Mouse (Mus musculus): ENCODE measurements around the gene 4933406M09Rik. TPM values are rescaled to one million over a fixed set of nuclear protein-coding genes. Genes with fewer than 3 reads are reported as not detected.

4933406M09Rik gene
- total and polyA plus RNA-seq, 2 experiments from 2014 or later, result not detected

GRCm38 (mm10) chr1:134353326-134353725, 32.4 kb upstream of the 4933406M09Rik start:
- no peak for TF ChIP-seq CTCF (IDR thresholded peaks at IDR 0.05)
- no peak for DNase-seq (ENCODE audit: low spot score)
- H3K4me3 ChIP-seq (ENCODE audit: low read depth, low read length), result no peak overlapping the region
- H3K4me1 ChIP-seq (ENCODE audit: insufficient read depth, low read length), result no peaks in the 10 kb centered on the region
- no peak overlapping the region for H3K27ac ChIP-seq (ENCODE audit: low read depth, low read length)
- no peak overlapping the region for H3K4me2 ChIP-seq (ENCODE audit: low read depth, low read length, poor library complexity, severe bottlenecking)
- no peak overlapping the region for H3K9ac ChIP-seq (replicated peaks; ENCODE audit: low read length, poor library complexity, severe bottlenecking)
- H3K9me3 ChIP-seq (ENCODE audit: low read length), result no peaks in the 10 kb centered on the region
- peaks cover 63% of the 10 kb centered on the region for H3K36me3 ChIP-seq (ENCODE audit: insufficient read depth, low read length)
- 91% methylated on average over 2 of the region's 2 CpGs for WGBS
- no peaks in the 10 kb centered on the region for H3K27me3 ChIP-seq (ENCODE audit: insufficient read depth, low read length)
- no peak for ATAC-seq (ENCODE audit: low FRiP score)

GRCm38 (mm10) chr1:134357461-134357860, 28.3 kb upstream of the 4933406M09Rik start:
- no peak overlapping the region for H3K4me2 ChIP-seq (ENCODE audit: low read depth, low read length, poor library complexity, severe bottlenecking)
- H3K4me3 ChIP-seq (ENCODE audit: low read depth, low read length), result no peak overlapping the region
- TF ChIP-seq CTCF (IDR thresholded peaks at IDR 0.05), result no peak
- peaks cover 44% of the 10 kb centered on the region for H3K36me3 ChIP-seq (ENCODE audit: insufficient read depth, low read length)
- H3K9ac ChIP-seq (replicated peaks; ENCODE audit: low read length, poor library complexity, severe bottlenecking), result no peak overlapping the region
- DNase-seq (ENCODE audit: low spot score) (no peak), ATAC-seq (ENCODE audit: low FRiP score) (no peak)
- no peaks in the 10 kb centered on the region for H3K4me1 ChIP-seq (ENCODE audit: insufficient read depth, low read length)
- H3K9me3 ChIP-seq (ENCODE audit: low read length), result no peaks in the 10 kb centered on the region
- H3K27me3 ChIP-seq (ENCODE audit: insufficient read depth, low read length), result no peaks in the 10 kb centered on the region
- 94% methylated on average over 4 of the region's 4 CpGs for WGBS
- no peak overlapping the region for H3K27ac ChIP-seq (ENCODE audit: low read depth, low read length)

- H3K27me3 ChIP-seq (ENCODE audit: insufficient read depth, low read length), result no peaks in the 10 kb centered on the region
- TF ChIP-seq CTCF (IDR thresholded peaks at IDR 0.05), result no peak
- 82% methylated on average over 7 of the region's 7 CpGs for WGBS
Measured at GRCm38 (mm10) chr1:134360656-134361055, 25.1 kb upstream of the 4933406M09Rik start.

GRCm38 (mm10) chr1:134361195-134361856, 24.4 kb upstream of the 4933406M09Rik start:
- ATAC-seq (ENCODE audit: low FRiP score) (peak; percentile 77), DNase-seq (ENCODE audit: low spot score) (no peak)
- Histone ChIP-seq H3K4me2 (ENCODE audit: low read depth, low read length, poor library complexity, severe bottlenecking) (peak overlapping the region; percentile 44), H3K36me3 (ENCODE audit: insufficient read depth, low read length) (peaks cover 13% of the 10 kb centered on the region), H3K9ac (replicated peaks; ENCODE audit: low read length, poor library complexity, severe bottlenecking) (peak overlapping the region; percentile 93), H3K27me3 (ENCODE audit: insufficient read depth, low read length) (no peaks in the 10 kb centered on the region), H3K4me3 (ENCODE audit: low read depth, low read length) (peak overlapping the region; percentile 90), H3K27ac (ENCODE audit: low read depth, low read length) (peak overlapping the region; percentile 80), H3K9me3 (ENCODE audit: low read length) (no peaks in the 10 kb centered on the region), H3K4me1 (ENCODE audit: insufficient read depth, low read length) (no peaks in the 10 kb centered on the region)
- WGBS, result 2% methylated on average over 30 of the region's 44 CpGs
- no peak for TF ChIP-seq CTCF (IDR thresholded peaks at IDR 0.05)

More at GRCm38 (mm10) chr1:134360656-134361055, 25.1 kb upstream of the 4933406M09Rik start:
- ATAC-seq (ENCODE audit: low FRiP score) (no peak), DNase-seq (ENCODE audit: low spot score) (no peak)
- Histone ChIP-seq H3K9me3 (ENCODE audit: low read length) (no peaks in the 10 kb centered on the region), H3K27ac (ENCODE audit: low read depth, low read length) (no peak overlapping the region), H3K36me3 (ENCODE audit: insufficient read depth, low read length) (peaks cover 20% of the 10 kb centered on the region), H3K4me3 (ENCODE audit: low read depth, low read length) (peak overlapping the region; percentile 90), H3K9ac (replicated peaks; ENCODE audit: low read length, poor library complexity, severe bottlenecking) (no peak overlapping the region), H3K4me1 (ENCODE audit: insufficient read depth, low read length) (no peaks in the 10 kb centered on the region), H3K4me2 (ENCODE audit: low read depth, low read length, poor library complexity, severe bottlenecking) (peak overlapping the region; percentile 44)

GRCm38 (mm10) chr1:134361857-134362212, 23.9 kb upstream of the 4933406M09Rik start, which contains the start of gene Tmem183a:
Tmem183a (minus strand) TSS chr1:134361979.
- H3K4me1 ChIP-seq (ENCODE audit: insufficient read depth, low read length), result no peaks in the 10 kb centered on the region
- peak within 1 kb of the TSS; percentile 53 for H3K4me2 ChIP-seq (ENCODE audit: low read depth, low read length, poor library complexity, severe bottlenecking)
- no peaks in the 10 kb centered on the region for H3K27me3 ChIP-seq (ENCODE audit: insufficient read depth, low read length)
- WGBS, result 0% methylated on average over 37 of the region's 38 CpGs
- H3K4me3 ChIP-seq (ENCODE audit: low read depth, low read length), result peak within 1 kb of the TSS; percentile 90
- H3K36me3 ChIP-seq (ENCODE audit: insufficient read depth, low read length), result peaks cover 13% of the 10 kb centered on the region
- DNase-seq (ENCODE audit: low spot score), result peak; percentile 97
- no peak for TF ChIP-seq CTCF (IDR thresholded peaks at IDR 0.05)
- H3K9me3 ChIP-seq (ENCODE audit: low read length), result no peaks in the 10 kb centered on the region
- peak within 1 kb of the TSS; percentile 93 for H3K9ac ChIP-seq (replicated peaks; ENCODE audit: low read length, poor library complexity, severe bottlenecking)
- H3K27ac ChIP-seq (ENCODE audit: low read depth, low read length), result peak within 1 kb of the TSS; percentile 80
- ATAC-seq (ENCODE audit: low FRiP score), result peak; percentile 97

GRCm38 (mm10) chr1:134363194-134363593, 22.5 kb upstream of the 4933406M09Rik start:
- WGBS, result 75% methylated on average over 4 of the region's 4 CpGs
- H3K27ac ChIP-seq (ENCODE audit: low read depth, low read length), result no peak overlapping the region
- DNase-seq (ENCODE audit: low spot score) (no peak), ATAC-seq (ENCODE audit: low FRiP score) (no peak)
- no peak overlapping the region for H3K4me2 ChIP-seq (ENCODE audit: low read depth, low read length, poor library complexity, severe bottlenecking)
- no peak overlapping the region for H3K4me3 ChIP-seq (ENCODE audit: low read depth, low read length)
- H3K4me1 ChIP-seq (ENCODE audit: insufficient read depth, low read length), result no peaks in the 10 kb centered on the region
- H3K9ac ChIP-seq (replicated peaks; ENCODE audit: low read length, poor library complexity, severe bottlenecking), result no peak overlapping the region
- H3K9me3 ChIP-seq (ENCODE audit: low read length), result no peaks in the 10 kb centered on the region
- no peaks in the 10 kb centered on the region for H3K27me3 ChIP-seq (ENCODE audit: insufficient read depth, low read length)
- no peak for TF ChIP-seq CTCF (IDR thresholded peaks at IDR 0.05)
- peaks cover 5% of the 10 kb centered on the region for H3K36me3 ChIP-seq (ENCODE audit: insufficient read depth, low read length)
